Mouse (Mus musculus) bone marrow macrophage, adult 2 months (primary cell): Measurements from ENCODE around the gene Crybb2.

Experiments
- CTCF ChIP-seq: IDR thresholded peaks from 2 replicates; pipeline ENCODE4 v1.5.1; 2012; ENCODE audit warnings: low read depth, mild to moderate bottlenecking, low read length, moderate library complexity
- POLR2A ChIP-seq: IDR thresholded peaks from 2 replicates; pipeline ENCODE4 v1.6.1; 2012; ENCODE audit warnings: mild to moderate bottlenecking, low read depth, low read length, borderline replicate concordance

GRCm38 (mm10) chr5:113015236-113016061 is 54.5 kb downstream of the Crybb2 start, which contains the start of gene Grk3:
- TF ChIP-seq CTCF (no peak), POLR2A (no peak)
